23 mouse cellular contexts compared by ENCODE assay signal in the genomic region with DNA sequence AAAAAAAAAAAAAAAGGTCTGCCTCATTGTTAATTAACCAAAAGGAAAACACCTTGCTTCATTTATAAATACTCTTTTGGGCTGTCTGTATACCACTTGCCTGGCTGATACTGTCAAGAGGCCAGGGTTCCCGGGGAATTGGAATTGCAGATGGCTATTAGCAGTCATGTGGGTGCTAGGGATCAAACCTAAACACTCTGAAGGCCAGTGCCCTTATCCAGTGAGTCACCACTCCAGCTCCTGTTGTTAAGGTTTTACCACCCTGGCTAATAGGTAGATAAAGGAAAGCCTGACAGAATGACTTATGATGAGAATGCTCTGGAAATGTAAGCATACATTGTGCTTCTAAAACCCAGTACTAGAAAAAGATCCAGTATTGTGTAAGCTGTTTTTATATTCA.
"Had no signal": no experiment of that assay in that cellular context is flagged by ENCODE, and none has a peak within 500 bp of the region (broad histone marks: within the 10 kb centered on the region; RNA-seq: fewer than 3 reads in every experiment).

No protein-coding gene starts in this region.

- H3K4me2 ChIP-seq: heart, embryonic 11.5 days; heart, embryonic 13.5 days; heart, embryonic 15.5 days; hindbrain, embryonic 14.5 days; limb, embryonic 12.5 days; liver, embryonic 11.5 days; liver, embryonic 13.5 days; liver, embryonic 15.5 days had no signal

- H3K27ac ChIP-seq: heart, embryonic 13.5 days; heart, embryonic 15.5 days; hindbrain, embryonic 14.5 days; layer of hippocampus, adult 2 months; limb, embryonic 10.5 days; limb, embryonic 12.5 days; liver, embryonic 13.5 days; liver, embryonic 15.5 days had no signal

- H3K9ac ChIP-seq: heart, embryonic 13.5 days; heart, embryonic 15.5 days; hindbrain, embryonic 14.5 days; limb, embryonic 12.5 days; liver, embryonic 13.5 days; liver, embryonic 15.5 days had no signal

- DNase-seq: gastrocnemius, postnatal 14 days; gastrocnemius, postnatal 36 days; heart, adult 18-20 months; heart, postnatal 14 days; heart, postnatal 36 days; kidney, adult 18-20 months; kidney, adult 8-10 months; kidney, postnatal 10 days; kidney, postnatal 25 days; kidney, postnatal 4 days; liver; liver, embryonic 13.5 days had no signal

- H3K27me3 ChIP-seq: heart, embryonic 13.5 days; heart, embryonic 15.5 days; limb, embryonic 12.5 days; liver, embryonic 13.5 days; liver, embryonic 15.5 days had no signal

- H3K4me3 ChIP-seq: heart, embryonic 13.5 days; heart, embryonic 15.5 days; layer of hippocampus, adult 2 months; limb, embryonic 10.5 days; limb, embryonic 12.5 days; liver, embryonic 13.5 days; liver, embryonic 15.5 days had no signal

- H3K9me3 ChIP-seq: heart, embryonic 13.5 days; heart, embryonic 15.5 days; limb, embryonic 10.5 days; limb, embryonic 12.5 days; liver, embryonic 13.5 days; liver, embryonic 15.5 days had no signal

- H3K4me1 ChIP-seq: heart, embryonic 13.5 days; heart, embryonic 15.5 days; limb, embryonic 10.5 days; limb, embryonic 12.5 days; liver, embryonic 13.5 days had no signal

- ATAC-seq: hindbrain, embryonic 16.5 days; inflammation-experienced regulatory T-cells, adult 6 months had no signal
